Mouse (Mus musculus) lung, adult 2 months (tissue): ENCODE results near the gene Cd300ld3. TPM values are rescaled to one million over a fixed set of nuclear protein-coding genes. Genes with fewer than 3 reads are reported as not detected.
A peak's percentile ranks its signal among the peaks of the same experiment; 100 is the strongest.
"Not testable (repeated sequence)": the region's sequence is repeated elsewhere in the genome, so short reads cannot be mapped to it uniquely, and the experiment has no call there.

Experiments used
- DNase-seq: peaks from one replicate; pipeline ENCODE4 v3.0.0; 2022
- H3K4me1 ChIP-seq: fragments of 200-500 bp; 2 replicates; pipeline ENCODE4 v1.6.1; 2011; ENCODE audit warnings: low read length; ENCODE audit not compliant: control insufficient read depth, insufficient read depth
- H3K4me3 ChIP-seq: fragments of 200-500 bp; replicated peaks from 2 replicates; pipeline ENCODE3; 2011; ENCODE audit warnings: low read depth, mild to moderate bottlenecking, control low read depth, low read length; ENCODE audit errors: extremely low read depth
- CTCF ChIP-seq: fragments of 200-500 bp; IDR thresholded peaks from 2 replicates; pipeline ENCODE4 v1.5.1; 2011; ENCODE audit warnings: mild to moderate bottlenecking, low read length, control low read depth; ENCODE audit not compliant: insufficient read depth
- POLR2A ChIP-seq: fragments of 200-500 bp; IDR thresholded peaks from 2 replicates; pipeline ENCODE4 v1.6.1; 2011; ENCODE audit warnings: low read depth, mild to moderate bottlenecking, control low read depth, low read length, borderline replicate concordance; ENCODE audit errors: extremely low read depth
- WGBS: fragments of 180-500 bp; shearing (Covaris S2); methylation state at CpG from one replicate; pipeline ENCODE4 v1.1.7; 2018; 5-methylcytosine and 5-hydroxymethylcytosine counted together
- polyA plus RNA-seq: library from polyadenylated mRNA; depleted of rRNA; stranded (reverse); fragments of >200 nt; gene quantifications from 2 replicates; pipeline ENCODE4 v1.2.3, GENCODE M21; 2012; rRNA removed

Gene Cd300ld3
- polyA plus RNA-seq, 1 experiment, result 25.0 TPM

- 65% methylated on average over 2 of the region's 2 CpGs for WGBS
- H3K4me1 ChIP-seq, result no peaks in the 10 kb centered on the region
- no peak overlapping the region for H3K4me3 ChIP-seq
- no peak for DNase-seq
- TF ChIP-seq POLR2A (no peak), CTCF (no peak)
Observed at GRCm38 (mm10) chr11:115059797-115060196, 11.6 kb upstream of the Cd300ld3 start.

- no peak overlapping the region for H3K4me3 ChIP-seq
- WGBS, result 72% methylated on average over 4 of the region's 4 CpGs
- no peak for DNase-seq
- no peak for TF ChIP-seq CTCF
- no peak for TF ChIP-seq POLR2A
- H3K4me1 ChIP-seq, result no peaks in the 10 kb centered on the region
Observed at GRCm38 (mm10) chr11:115058701-115059100, 10.5 kb upstream of the Cd300ld3 start.

DNA sequence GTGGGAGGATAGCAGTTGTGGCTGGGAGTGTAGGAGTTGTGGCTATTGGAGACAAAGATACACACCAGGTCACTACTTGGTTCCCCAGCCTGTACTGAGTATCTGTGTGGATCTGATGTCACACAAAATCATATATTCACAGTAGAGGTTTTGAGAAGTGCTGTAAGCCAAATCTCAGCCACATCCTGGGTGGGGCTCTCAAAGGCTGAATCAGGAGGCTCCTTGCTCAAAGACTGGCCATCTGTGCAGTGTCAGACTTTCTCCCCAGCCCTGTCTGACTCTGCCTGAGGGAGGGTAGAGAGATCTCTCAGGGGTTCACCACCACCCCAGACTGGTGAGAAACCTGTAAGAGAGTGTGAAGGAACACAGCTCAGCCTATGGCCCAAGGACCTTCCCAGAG is 6.3 kb upstream of the Cd300ld3 start:
- TF ChIP-seq CTCF (no peak), POLR2A (no peak)
- Histone ChIP-seq H3K4me1 (no peaks in the 10 kb centered on the region), H3K4me3 (no peak overlapping the region)
- DNase-seq, result no peak

DNA sequence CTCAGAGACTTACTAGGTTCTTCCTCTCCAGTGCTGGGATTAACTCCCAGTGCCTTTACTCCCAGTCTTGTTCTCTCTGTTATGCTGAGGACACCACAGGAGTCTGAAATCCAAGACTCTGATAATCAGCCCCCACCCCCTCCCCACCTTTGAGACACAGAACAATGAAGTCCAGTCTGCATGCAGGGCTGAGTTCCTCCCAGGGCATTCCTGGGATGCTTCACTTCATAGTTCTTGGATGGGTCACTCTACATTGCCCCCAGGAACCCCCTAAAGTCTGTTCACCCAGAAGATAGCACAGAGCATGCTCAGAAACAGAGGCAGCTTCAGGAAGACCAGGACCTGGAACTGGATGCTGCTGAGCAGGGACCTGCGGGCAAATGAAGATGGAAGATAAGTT is 4.8 kb upstream of the Cd300ld3 start:
- H3K4me3 ChIP-seq, result no peak overlapping the region
- no peaks in the 10 kb centered on the region for H3K4me1 ChIP-seq
- TF ChIP-seq POLR2A (no peak), CTCF (no peak)
- 80% methylated on average over 1 of the region's 1 CpGs for WGBS
- no peak for DNase-seq

DNA sequence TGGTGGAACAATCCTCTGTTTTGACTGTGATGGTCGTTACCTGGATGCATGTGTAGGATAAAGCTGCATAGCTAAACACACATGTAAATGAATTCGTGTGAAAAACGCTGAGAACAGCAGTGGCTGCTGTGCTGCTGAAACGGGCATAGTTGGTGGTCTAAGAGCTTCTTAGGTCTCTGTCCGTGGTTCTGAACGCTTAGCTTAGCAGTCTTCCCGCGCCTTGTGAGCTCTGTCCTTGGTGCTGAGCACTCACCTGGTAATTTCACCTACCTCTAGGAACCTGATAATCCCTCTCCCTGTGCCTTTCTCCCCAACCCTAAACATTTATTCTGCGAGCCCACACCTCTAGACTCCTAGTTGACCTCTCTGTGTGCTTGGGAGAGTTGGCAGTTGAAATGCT is 4.0 kb upstream of the Cd300ld3 start:
- 4% methylated on average over 9 of the region's 9 CpGs for WGBS
- TF ChIP-seq POLR2A, result no peak
- TF ChIP-seq CTCF, result no peak
- H3K4me1 ChIP-seq, result no peaks in the 10 kb centered on the region
- DNase-seq, result no peak
- H3K4me3 ChIP-seq, result no peak overlapping the region

GRCm38 (mm10) chr11:115049282-115049895 is 1.2 kb upstream of the Cd300ld3 start:
- 33% methylated on average over 3 of the region's 3 CpGs for WGBS
- TF ChIP-seq CTCF, result no peak
- no peak for TF ChIP-seq POLR2A
- no peaks in the 10 kb centered on the region for H3K4me1 ChIP-seq
- DNase-seq, result no peak
- H3K4me3 ChIP-seq, result no peak overlapping the region

GRCm38 (mm10) chr11:115037669-115038068 is 10.5 kb downstream of the Cd300ld3 start, which contains the start of gene Cd300ld5:
Gene Cd300ld5 (minus strand): TSS chr11:115037769.
- no CpG with 5 or more reads among the region's 6 CpGs for WGBS
- H3K4me1 ChIP-seq, H3K4me3 ChIP-seq, DNase-seq: not testable (repeated sequence)

GRCm38 (mm10) chr11:115026912-115027311 is 21.3 kb downstream of the Cd300ld3 start, which contains the start of gene Cd300ld4:
Gene Cd300ld4 (minus strand): TSS chr11:115027012.
- H3K4me1 ChIP-seq, DNase-seq, H3K4me3 ChIP-seq: not testable (repeated sequence)
- no CpG with 5 or more reads among the region's 6 CpGs for WGBS

GRCm38 (mm10) chr11:115016093-115016492 is 32.1 kb downstream of the Cd300ld3 start, which contains the start of gene Cd300ld2:
Gene Cd300ld2 (minus strand): TSS chr11:115016193.
- WGBS, result no CpG with 5 or more reads among the region's 7 CpGs

DNA sequence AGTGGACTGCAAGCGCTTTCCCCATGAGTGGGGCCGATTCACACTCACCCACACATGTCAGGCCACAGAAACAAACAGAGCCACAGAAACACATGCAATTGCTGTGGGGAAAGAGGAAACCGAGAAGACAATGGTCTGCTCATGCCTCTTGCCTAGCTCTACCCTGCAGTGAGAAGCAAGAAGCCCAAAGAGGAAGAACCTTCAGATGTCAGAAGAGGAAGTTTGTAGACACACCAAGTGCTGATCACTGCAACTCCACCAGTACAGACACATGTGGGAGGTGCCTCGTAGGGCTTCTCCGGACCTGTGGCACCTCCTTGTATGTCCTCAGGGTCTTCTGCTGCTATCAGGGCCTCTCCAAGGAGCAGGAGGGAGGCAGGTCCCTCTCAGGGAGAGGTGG is 44.1 kb downstream of the Cd300ld3 start:
- 67% methylated on average over 5 of the region's 5 CpGs for WGBS
- peak; percentile 6 for DNase-seq
- H3K4me3 ChIP-seq, result no peak overlapping the region
- no peaks in the 10 kb centered on the region for H3K4me1 ChIP-seq
- TF ChIP-seq POLR2A (0 out of 2 replicates have a peak, but pooled peaks have one; percentile 14), CTCF (no peak)

More at GRCm38 (mm10) chr11:115016093-115016492, 32.1 kb downstream of the Cd300ld3 start, which contains the start of gene Cd300ld2:
- H3K4me3 ChIP-seq, H3K4me1 ChIP-seq, DNase-seq: not testable (repeated sequence)

DNA sequence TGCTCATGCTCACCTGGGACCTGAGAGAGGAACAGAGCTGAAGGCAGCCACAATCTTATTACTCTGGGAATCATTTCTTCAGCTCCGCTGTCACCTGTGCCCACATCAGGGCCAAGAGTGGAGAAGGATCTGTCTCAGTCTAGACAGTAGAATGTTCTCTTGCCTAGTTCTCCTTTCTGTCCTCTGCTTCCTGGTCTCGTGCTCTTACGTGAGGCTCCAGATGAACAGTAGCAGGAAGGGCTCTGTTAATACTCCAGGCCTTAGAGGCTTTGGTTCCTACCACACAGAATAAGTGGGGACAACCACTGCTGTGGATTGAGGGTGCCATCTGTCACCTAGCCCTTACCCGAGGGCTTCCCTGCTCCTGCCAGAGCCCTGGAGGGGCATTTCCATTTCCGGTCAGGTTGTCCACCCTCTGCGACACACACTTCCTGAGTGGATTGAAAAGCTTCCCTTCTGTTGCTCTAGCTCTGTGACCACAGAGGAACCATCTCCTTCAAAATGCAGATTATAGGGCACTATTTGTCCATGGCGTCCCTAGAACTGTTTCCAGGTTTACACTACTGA is 46.7 kb downstream of the Cd300ld3 start, which contains the start of gene Cd300c2:
TSS of gene Cd300c2 (minus strand) at position 407 of the 567 bp plus-strand sequence.
- no peak for DNase-seq
- no peak within 1 kb of the TSS for H3K4me3 ChIP-seq
- no peak for TF ChIP-seq POLR2A
- WGBS, result 57% methylated on average over 7 of the region's 7 CpGs
- H3K4me1 ChIP-seq, result no peaks in the 10 kb centered on the region

Other genes with a start within 250 kb of the Cd300ld3 start
- not detected in 2 replicates for gene Gpr142, start 249.5 kb downstream of the Cd300ld3 start, polyA plus RNA-seq
- gene Gprc5c, start 197.3 kb downstream of the Cd300ld3 start, polyA plus RNA-seq, result 14.3 and 18.2 TPM in 2 replicates
- gene Cd300a, start 158.4 kb downstream of the Cd300ld3 start, polyA plus RNA-seq, result 2.5 and 5.0 TPM in 2 replicates
- gene Cd300lb, start 114.0 kb downstream of the Cd300ld3 start, polyA plus RNA-seq, result 2.4 and 5.4 TPM in 2 replicates
- gene Cd300c, start 79.3 kb downstream of the Cd300ld3 start, polyA plus RNA-seq, result 0.68 and 1.2 TPM in 2 replicates
- 2.9 and 5.4 TPM in 2 replicates for gene Cd300ld, start 58.5 kb downstream of the Cd300ld3 start, polyA plus RNA-seq
- 15.5 and 24.6 TPM in 2 replicates for gene Cd300c2, start 46.5 kb downstream of the Cd300ld3 start, polyA plus RNA-seq
- 0.18 and 0.32 TPM in 2 replicates for gene Cd300ld2, start 32.2 kb downstream of the Cd300ld3 start, polyA plus RNA-seq
- gene Cd300ld4, start 21.4 kb downstream of the Cd300ld3 start, polyA plus RNA-seq, result 0.43 and 0.77 TPM in 2 replicates
- 2.2 and 2.3 TPM in 2 replicates for gene Cd300ld5, start 10.6 kb downstream of the Cd300ld3 start, polyA plus RNA-seq
- gene Cd300e, start 13.8 kb upstream of the Cd300ld3 start, polyA plus RNA-seq, result 2.1 and 2.6 TPM in 2 replicates
- 0.58 and 1.1 TPM in 2 replicates for gene Rab37, start 43.0 kb upstream of the Cd300ld3 start, polyA plus RNA-seq
- 12.2 and 20.6 TPM in 2 replicates for gene Cd300lf, start 85.6 kb upstream of the Cd300ld3 start, polyA plus RNA-seq
- 46.8 and 60.1 TPM in 2 replicates for gene Slc9a3r1, start 114.9 kb upstream of the Cd300ld3 start, polyA plus RNA-seq
- gene Tmem104, start 139.1 kb upstream of the Cd300ld3 start, polyA plus RNA-seq, result 19.1 and 21.6 TPM in 2 replicates
- 18.8 and 26.4 TPM in 2 replicates for gene Nat9, start 139.4 kb upstream of the Cd300ld3 start, polyA plus RNA-seq
- 4.8 and 6.5 TPM in 2 replicates for gene Grin2c, start 218.8 kb upstream of the Cd300ld3 start, polyA plus RNA-seq
- gene Fdxr, start 228.6 kb upstream of the Cd300ld3 start, polyA plus RNA-seq, result 11.1 and 13.0 TPM in 2 replicates
- gene Fads6, start 249.3 kb upstream of the Cd300ld3 start, polyA plus RNA-seq, result 2.8 and 3.8 TPM in 2 replicates